Mouse (Mus musculus): ENCODE measurements around the gene Serpinb3c.
"Not testable (repeated sequence)": the region's sequence is repeated elsewhere in the genome, so short reads cannot be mapped to it uniquely, and the experiment has no call there.

The Serpinb3c gene

DNA sequence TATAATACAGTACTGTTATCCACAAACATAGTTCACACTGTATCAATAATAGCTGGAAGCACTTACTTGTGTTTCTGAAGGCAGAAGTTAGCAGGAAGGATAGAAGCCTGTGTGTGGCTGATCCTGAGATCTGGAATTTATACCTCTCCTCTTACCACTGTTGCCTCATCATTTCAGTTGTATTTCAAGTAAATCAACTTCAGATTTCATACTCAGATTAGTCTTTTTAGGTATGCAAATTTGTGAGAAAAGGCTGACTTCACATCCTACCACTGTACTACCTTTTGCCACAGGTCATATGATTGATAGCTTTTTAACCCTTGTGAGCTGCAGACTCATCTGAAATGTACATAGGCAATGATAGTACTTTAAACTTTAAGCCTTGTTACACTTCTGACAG, at the start of gene Serpinb3c, which contains the start of gene Serpinb3b:
TSS of gene Serpinb3c (minus strand) at position 111 of the 400 bp plus-strand sequence.
TSS of gene Serpinb3b (minus strand) at position 101 of the 400 bp plus-strand sequence.
- DNase-seq (ENCODE audit: low spot score in 2 of 2), result not testable (repeated sequence)

DNA sequence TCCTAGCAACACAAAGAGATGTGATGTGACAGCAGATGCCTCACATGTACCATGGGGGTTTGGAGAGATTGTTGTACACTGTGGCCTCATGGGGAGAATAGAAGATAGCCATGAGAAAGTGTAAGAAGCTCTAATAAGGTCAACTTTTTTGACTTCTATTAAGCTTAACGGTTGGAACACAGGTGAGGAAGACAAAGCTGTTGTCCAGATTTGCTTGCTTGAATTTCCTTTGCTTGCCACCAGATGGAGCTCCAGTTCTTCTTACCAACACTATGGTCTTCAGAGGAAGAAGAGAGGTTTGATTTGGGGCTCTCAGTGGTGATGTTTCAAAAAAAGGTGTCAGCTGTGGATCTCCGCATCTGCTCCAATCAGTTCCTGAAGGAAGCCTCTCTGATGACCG, 35.0 kb downstream of the Serpinb3c start:
- not testable (repeated sequence) for DNase-seq (ENCODE audit: low spot score in 2 of 2)
